Mouse (Mus musculus) c-Kit-negative CD71-positive TER-119-positive erythroid progenitor cells, embryonic 14.5 days (primary cell): Measurements from ENCODE around the gene Dmrtb1.

Experiments used
- DNase-seq: peaks from one replicate; pipeline ENCODE4 v3.0.0-alpha.2; 2013; ENCODE audit warnings: low read depth, low spot score

The Dmrtb1 gene

GRCm38 (mm10) chr4:107684130-107684529 is at the start of gene Dmrtb1:
TSS of gene Dmrtb1 (minus strand) at chr4:107684230.
- DNase-seq: no peak

DNA sequence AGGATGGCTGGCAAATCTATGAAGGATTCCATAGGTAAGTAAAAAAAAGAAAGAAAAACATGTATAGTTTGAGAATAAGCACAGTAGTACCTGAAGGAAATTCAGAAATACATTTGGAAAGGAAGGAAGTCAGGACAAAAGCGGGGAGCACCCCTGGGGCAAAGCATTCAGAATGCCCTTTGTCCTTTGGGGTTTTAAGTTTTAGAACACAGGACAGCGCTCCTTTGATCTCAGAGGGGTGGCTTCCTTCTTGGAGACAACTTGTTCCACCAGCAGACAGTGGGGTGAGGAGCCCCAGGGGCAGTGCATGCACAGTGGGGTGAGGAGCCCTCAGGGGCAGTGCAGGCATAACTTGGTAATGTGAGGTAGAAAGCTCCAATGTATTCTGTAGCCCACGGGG is 49.6 kb upstream of the Dmrtb1 start:
- no peak for DNase-seq

GRCm38 (mm10) chr4:107732624-107733023 is 48.6 kb upstream of the Dmrtb1 start:
- no peak for DNase-seq

DNA sequence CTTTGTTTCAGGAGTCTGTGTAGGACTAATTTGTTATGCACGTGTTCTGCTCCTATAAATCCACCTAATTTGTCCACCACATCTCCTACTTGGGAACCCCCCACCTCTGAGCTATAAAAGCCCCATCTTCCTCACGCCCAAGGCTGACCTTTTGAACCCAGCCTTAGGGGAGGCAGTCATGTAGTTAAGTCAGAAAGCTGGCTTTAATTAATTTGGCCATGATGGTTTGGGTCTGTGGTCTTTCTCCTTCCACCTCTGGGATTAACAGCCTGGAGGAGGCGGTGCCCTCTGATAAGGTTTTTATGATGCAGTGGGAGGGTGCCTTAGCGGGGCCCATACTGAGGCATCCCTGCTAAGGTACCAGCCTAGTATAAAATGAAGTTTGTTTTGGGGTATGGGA is 48.2 kb upstream of the Dmrtb1 start:
- DNase-seq: no peak

DNA sequence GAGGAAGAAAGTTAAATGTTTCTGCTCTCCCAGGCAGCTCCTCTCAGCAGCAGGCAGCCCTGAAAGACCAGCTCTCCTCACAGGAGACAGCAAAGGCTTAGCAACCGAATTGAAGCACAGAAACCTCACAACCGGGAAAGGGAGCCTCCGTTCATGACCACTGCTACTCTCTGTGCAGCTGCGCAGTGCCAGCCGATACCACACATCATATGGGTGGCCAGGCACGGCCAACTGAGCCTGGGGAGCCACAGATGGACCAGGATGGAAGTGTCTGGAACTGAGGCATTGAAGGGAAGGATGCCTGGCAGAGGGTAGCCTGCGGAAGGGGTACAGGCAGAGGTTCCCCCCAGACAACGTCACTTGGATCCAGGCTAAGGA is 47.0 kb upstream of the Dmrtb1 start:
- DNase-seq: no peak

DNA sequence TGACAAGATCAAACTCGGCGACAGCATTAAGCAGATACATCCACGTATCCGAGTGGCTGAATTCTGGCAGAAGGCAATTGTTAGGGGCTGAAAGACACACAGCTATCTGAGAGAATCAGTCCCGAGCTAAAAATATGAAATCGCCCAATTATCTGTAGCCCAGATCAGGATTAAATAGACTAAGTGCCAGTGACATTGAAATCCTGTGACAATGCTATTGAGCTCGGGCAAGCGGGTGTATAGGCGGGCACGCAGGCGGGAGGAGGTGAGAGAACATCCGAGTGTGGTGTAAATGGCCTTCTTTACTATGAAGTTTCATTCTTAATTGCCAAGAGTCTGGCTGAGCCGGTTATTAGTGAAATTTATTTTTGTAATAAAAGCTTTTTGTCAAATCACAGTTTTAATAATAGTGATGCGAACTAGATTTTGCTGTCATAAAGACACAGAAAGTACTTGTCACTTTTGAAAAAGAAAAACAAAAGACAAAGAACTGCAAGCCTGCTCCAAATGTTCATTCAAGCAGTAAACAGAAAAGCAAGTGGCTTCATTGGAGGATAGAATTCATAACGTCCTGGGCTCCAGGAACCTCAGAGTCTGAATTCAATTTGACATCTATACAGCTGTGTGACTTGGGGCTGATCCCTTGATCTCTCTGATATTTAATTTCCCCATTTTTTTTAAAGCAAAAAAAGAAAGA is 46.5 kb upstream of the Dmrtb1 start:
- no peak for DNase-seq

GRCm38 (mm10) chr4:107725432-107725831 is 41.4 kb upstream of the Dmrtb1 start:
- no peak for DNase-seq

- no peak for DNase-seq
Observed at GRCm38 (mm10) chr4:107720043-107720830, 36.2 kb upstream of the Dmrtb1 start.

DNA sequence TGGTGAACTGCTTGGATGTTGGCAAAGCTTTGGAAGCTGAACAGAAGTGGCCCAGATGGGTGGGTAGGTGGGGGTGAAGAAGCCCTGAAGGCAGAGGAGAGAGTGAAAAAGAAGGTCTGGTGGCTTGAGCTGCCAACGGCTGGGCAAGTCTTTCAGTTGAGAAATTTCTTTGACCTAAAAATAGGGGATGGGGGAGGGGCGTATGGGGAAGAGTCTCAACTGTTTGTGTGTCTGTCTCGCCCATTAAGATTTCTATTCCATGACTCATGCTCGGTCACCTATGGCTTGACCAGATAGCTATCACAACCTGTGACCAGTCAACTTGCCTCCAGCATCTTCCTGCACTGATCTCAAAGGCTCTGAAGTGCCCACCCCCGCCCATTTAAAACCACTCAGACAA is 35.1 kb upstream of the Dmrtb1 start:
- DNase-seq: no peak

- DNase-seq: no peak
Observed at GRCm38 (mm10) chr4:107718720-107719119, 34.7 kb upstream of the Dmrtb1 start.

DNA sequence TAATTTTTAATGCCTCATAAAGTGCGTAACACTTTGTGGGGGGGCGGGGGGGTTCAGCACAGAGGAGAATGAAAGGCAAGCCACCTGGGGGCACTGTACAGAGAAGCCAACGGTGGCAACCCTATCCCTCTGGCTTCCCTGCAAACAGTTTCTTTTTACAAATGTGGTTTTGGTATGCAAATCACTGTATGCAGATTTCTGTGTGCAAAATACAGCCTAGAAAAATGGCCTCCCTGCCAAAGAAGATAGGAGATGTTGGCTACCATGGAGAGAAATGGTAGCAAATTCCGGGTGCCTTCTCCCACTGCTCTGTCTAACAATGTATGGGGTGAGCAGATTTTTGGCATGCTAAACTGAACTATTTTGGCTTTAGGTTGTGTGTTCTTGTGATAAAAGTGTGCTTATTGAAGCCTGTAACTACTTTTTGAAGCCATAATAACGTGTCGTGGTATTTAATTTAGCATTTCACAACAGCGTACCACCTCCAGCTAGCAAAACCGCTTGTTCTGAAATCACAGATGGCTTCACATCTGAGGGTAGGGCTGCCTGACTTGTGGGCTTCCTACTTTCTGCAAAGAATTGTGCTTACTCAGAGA is 33.8 kb upstream of the Dmrtb1 start:
- DNase-seq: no peak

- no peak for DNase-seq
Observed at GRCm38 (mm10) chr4:107716754-107717299, 32.8 kb upstream of the Dmrtb1 start.

DNA sequence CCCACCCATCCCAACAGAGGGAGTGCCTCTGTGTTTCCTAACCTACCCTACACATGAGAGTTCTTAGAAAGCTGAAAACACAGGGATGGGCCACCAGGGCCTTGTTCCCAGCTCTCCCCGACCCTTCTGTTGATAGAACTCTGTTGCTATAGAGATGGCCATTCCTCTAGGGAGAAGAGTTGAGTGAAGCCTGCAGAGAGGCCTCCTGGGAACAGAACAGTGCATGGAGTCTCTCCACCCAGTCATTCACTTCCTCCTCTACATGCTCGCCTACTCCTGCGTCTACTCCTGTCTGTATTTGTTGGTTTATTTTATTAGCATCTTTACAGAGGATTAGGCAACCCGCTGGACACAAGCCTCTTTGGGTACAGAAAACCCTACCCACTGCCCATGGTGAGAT is 22.9 kb upstream of the Dmrtb1 start:
- DNase-seq: no peak

DNA sequence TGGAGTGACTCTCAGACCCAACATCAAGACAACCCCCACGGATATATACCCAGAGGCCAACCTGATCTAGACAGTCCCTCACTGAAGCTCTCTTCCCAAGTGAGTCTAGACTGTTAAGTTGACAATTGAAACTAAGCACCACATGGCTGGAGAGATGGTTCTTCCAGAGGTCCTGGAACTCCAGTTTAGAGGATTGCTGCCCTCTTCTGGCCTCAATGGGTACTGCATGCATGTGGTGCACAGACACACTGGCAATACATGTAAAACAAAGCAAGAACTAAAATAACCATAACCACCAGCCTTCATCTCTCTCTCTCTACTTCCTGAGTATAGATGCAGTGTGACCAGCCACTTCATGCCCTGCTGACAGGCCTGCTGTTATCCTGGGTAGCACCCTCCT is 20.2 kb upstream of the Dmrtb1 start:
- DNase-seq: peak; percentile 29

DNA sequence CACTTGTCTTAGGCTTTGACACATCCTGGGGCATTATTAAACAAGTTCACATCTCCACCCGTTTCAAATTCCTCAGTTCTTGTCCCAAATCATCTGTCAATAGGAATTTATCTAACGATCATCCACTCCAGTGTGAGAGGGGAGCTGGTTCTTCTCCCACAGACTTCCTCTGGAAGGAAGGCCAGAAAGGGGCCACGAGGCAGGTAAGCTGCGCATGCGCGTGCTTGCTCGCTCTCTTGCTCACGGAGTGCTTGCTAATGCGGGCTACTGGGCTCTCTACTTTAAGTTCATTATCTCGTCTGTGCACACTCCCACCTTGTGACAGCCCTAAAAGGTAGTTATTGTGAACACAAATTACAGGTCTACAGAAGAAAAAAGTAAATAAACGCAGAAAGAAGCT is 17.6 kb upstream of the Dmrtb1 start:
- DNase-seq: no peak

- DNase-seq: no peak
Observed at GRCm38 (mm10) chr4:107701116-107701515, 17.1 kb upstream of the Dmrtb1 start.

- no peak for DNase-seq
Observed at GRCm38 (mm10) chr4:107699271-107699670, 15.2 kb upstream of the Dmrtb1 start.

DNA sequence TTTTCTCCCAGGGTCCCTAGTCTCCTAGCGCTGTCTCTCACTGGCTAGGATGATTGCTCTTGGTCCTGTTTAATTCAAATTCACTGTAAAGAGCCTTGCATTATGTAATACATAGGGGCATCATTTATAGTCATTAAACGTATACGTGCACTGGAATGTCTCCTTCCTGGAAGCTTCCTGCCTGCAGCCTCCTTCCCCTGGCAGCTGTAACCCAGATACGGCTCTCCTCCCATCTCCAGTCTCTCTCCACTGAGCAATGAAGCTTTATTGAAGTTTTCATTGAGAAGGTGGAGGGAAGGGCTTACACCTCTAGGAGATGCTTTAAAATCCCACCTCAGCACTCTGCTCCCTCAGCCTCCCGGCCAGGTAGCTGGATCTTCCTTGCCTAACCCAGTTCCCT is 9.8 kb upstream of the Dmrtb1 start:
- DNase-seq: no peak

DNA sequence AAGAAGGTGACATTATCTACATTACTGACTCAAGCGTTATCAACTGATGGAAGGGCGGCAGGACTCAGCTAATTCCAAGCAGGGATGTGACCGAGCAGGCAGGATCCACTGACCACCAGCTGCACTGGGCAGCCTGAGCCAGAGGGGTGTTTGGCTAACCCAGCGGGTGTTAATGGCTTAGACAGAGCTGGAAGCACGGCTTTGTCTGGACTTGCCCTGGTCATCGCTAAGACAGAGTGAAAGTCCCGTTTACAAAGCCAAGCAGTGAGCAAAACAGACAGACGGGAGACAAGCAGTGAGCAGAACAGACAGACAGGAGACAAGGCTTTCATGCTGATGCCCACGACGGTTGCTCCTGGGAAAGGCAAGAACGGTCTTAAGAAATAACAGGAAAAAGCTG is 4.2 kb upstream of the Dmrtb1 start:
- DNase-seq: no peak

- no peak for DNase-seq
Observed at GRCm38 (mm10) chr4:107687127-107687526, 3.1 kb upstream of the Dmrtb1 start.

- DNase-seq: no peak
Observed at GRCm38 (mm10) chr4:107683006-107683756, 849 bp downstream of the Dmrtb1 start.
